Mouse (Mus musculus) CH12.LX (cell line): ENCODE data around the gene Osbpl6. TPM values are rescaled to one million over a fixed set of nuclear protein-coding genes. Genes with fewer than 3 reads are reported as not detected.

Experiments used
- DNase-seq: peaks from one replicate; pipeline ENCODE4 v3.0.0-alpha.2; 2013; ENCODE audit errors: extremely low read depth
- H3K27ac ChIP-seq: 2 replicates; pipeline ENCODE4 v1.5.1; 2012; ENCODE audit warnings: low read depth, mild to moderate bottlenecking, control low read depth, moderate library complexity; ENCODE audit not compliant: insufficient read depth
- H3K27me3 ChIP-seq: replicated peaks from 2 replicates; pipeline ENCODE3; 2012; ENCODE audit warnings: inconsistent platforms
- H3K36me3 ChIP-seq, 2 experiments: replicated peaks in 1 of 2; 2 replicates each; pipeline versions ENCODE3 to v1.6.1; 2012; ENCODE audit warnings: inconsistent platforms in 1 of 2, low read length in 1 of 2, mild to moderate bottlenecking in 1 of 2, mixed read lengths in 1 of 2, moderate library complexity in 1 of 2; ENCODE audit not compliant: control insufficient read depth in 1 of 2, insufficient read depth in 1 of 2
- H3K4me1 ChIP-seq, 2 experiments: 2 replicates each; pipeline ENCODE4 v1.6.1; 2012; ENCODE audit warnings: inconsistent platforms in 1 of 2, moderate library complexity in 1 of 2; ENCODE audit not compliant: insufficient read depth in 2 of 2, control insufficient read depth in 1 of 2
- H3K4me2 ChIP-seq: 2 replicates; pipeline ENCODE4 v1.6.1; 2012; ENCODE audit warnings: low read depth, mild to moderate bottlenecking, control low read depth; ENCODE audit not compliant: poor library complexity, insufficient read depth, severe bottlenecking
- H3K4me3 ChIP-seq, 3 experiments: fragments of 150-350 bp in 1 of 3; sonication (generic) in 1 of 3; replicated peaks in 1 of 3; 2 replicates each; pipeline versions ENCODE3 to v1.5.1; 2011 to 2012; ENCODE audit warnings: low read depth in 2 of 3, low read length in 2 of 3, mild to moderate bottlenecking in 2 of 3, moderate library complexity in 2 of 3, control low read depth in 1 of 3, improper control_type of control experiment in 1 of 3, inconsistent platforms in 1 of 3, mixed read lengths in 1 of 3; ENCODE audit not compliant: poor library complexity in 1 of 3
- H3K79me2 ChIP-seq: replicated peaks from 2 replicates; pipeline ENCODE4 v1.6.1; 2012; ENCODE audit warnings: mild to moderate bottlenecking, moderate library complexity; ENCODE audit not compliant: control insufficient read depth, poor library complexity, insufficient read depth, severe bottlenecking; ENCODE audit errors: extremely low read depth
- H3K9ac ChIP-seq: 2 replicates; pipeline ENCODE4 v1.6.1; 2012; ENCODE audit warnings: low read depth, mild to moderate bottlenecking, control low read depth, moderate library complexity; ENCODE audit not compliant: insufficient read depth
- H3K9me3 ChIP-seq: replicated peaks from 2 replicates; pipeline ENCODE3; 2012; ENCODE audit warnings: low read length, inconsistent platforms, mixed read lengths
- CHD1 ChIP-seq: IDR thresholded peaks from 2 replicates; pipeline ENCODE4 v1.6.1; 2012; ENCODE audit warnings: low read depth, low read length, improper control_type of control experiment, inconsistent platforms
- CHD2 ChIP-seq: IDR thresholded peaks from 2 replicates; pipeline ENCODE4 v1.6.1; 2011; ENCODE audit warnings: low read length, improper control_type of control experiment
- CTCF ChIP-seq, 2 experiments: IDR thresholded peaks in 1 of 2; conservative IDR thresholded peaks in 1 of 2; 2 replicates each; pipeline ENCODE4 v1.5.1; 2011 to 2012; ENCODE audit warnings: low read depth in 2 of 2, low read length in 2 of 2, improper control_type of control experiment in 1 of 2, inconsistent platforms in 1 of 2, mild to moderate bottlenecking in 1 of 2, moderate library complexity in 1 of 2
- E2F4 ChIP-seq: IDR thresholded peaks from 2 replicates; pipeline ENCODE4 v1.6.1; 2011; ENCODE audit warnings: low read depth, low read length, improper control_type of control experiment; ENCODE audit not compliant: insufficient replicate concordance
- ELF1 ChIP-seq: IDR thresholded peaks from 2 replicates; pipeline ENCODE4 v1.6.1; 2014; ENCODE audit warnings: low read depth, mild to moderate bottlenecking, inconsistent platforms, low read length, improper control_type of control experiment
- GABPA ChIP-seq: IDR thresholded peaks from 2 replicates; pipeline ENCODE4 v1.6.1; 2012; ENCODE audit warnings: low read depth, low read length, improper control_type of control experiment, inconsistent platforms; ENCODE audit not compliant: insufficient replicate concordance
- IRF4 ChIP-seq: IDR thresholded peaks from 2 replicates; pipeline ENCODE4 v1.6.1; 2014; ENCODE audit warnings: low read depth, mild to moderate bottlenecking, inconsistent platforms, low read length, improper control_type of control experiment
- MAFK ChIP-seq: IDR thresholded peaks from 2 replicates; pipeline ENCODE4 v1.6.1; 2011; ENCODE audit warnings: low read length, improper control_type of control experiment; ENCODE audit not compliant: insufficient replicate concordance
- MAX ChIP-seq: IDR thresholded peaks from 2 replicates; pipeline ENCODE4 v1.6.1; 2011; ENCODE audit warnings: low read length, improper control_type of control experiment
- MXI1 ChIP-seq: IDR thresholded peaks from 2 replicates; pipeline ENCODE4 v1.6.1; 2011; ENCODE audit warnings: mild to moderate bottlenecking, low read depth, low read length, improper control_type of control experiment
- MYC ChIP-seq: IDR thresholded peaks from 2 replicates; pipeline ENCODE4 v1.6.1; 2011; ENCODE audit warnings: low read depth, mild to moderate bottlenecking, improper control_type of control experiment, low read length
- NELFE ChIP-seq: IDR thresholded peaks from 2 replicates; pipeline ENCODE4 v1.6.1; 2011; ENCODE audit warnings: low read depth, low read length, improper control_type of control experiment
- PAX5 ChIP-seq: IDR thresholded peaks from 2 replicates; pipeline ENCODE4 v1.6.1; 2012; ENCODE audit warnings: low read length, inconsistent platforms, mixed read lengths
- POLR2A ChIP-seq: IDR thresholded peaks from 2 replicates; pipeline ENCODE4 v1.6.1; 2011; ENCODE audit warnings: low read depth, mild to moderate bottlenecking, improper control_type of control experiment, low read length
- POLR2AphosphoS2 ChIP-seq: IDR thresholded peaks from 2 replicates; pipeline ENCODE4 v1.6.1; 2011; ENCODE audit warnings: low read depth, low read length, improper control_type of control experiment
- RAD21 ChIP-seq: IDR thresholded peaks from 2 replicates; pipeline ENCODE4 v1.6.1; 2011; ENCODE audit warnings: low read depth, mild to moderate bottlenecking, low read length, improper control_type of control experiment, moderate library complexity
- RCOR1 ChIP-seq: conservative IDR thresholded peaks from 2 replicates; pipeline ENCODE4 v1.6.1; 2012; ENCODE audit warnings: low read depth, mild to moderate bottlenecking, inconsistent platforms, low read length, improper control_type of control experiment
- TCF12 ChIP-seq: IDR thresholded peaks from 2 replicates; pipeline ENCODE4 v1.6.1; 2014; ENCODE audit warnings: low read depth, mild to moderate bottlenecking, inconsistent platforms, low read length, improper control_type of control experiment
- UBTF ChIP-seq: IDR thresholded peaks from 2 replicates; pipeline ENCODE4 v1.6.1; 2012; ENCODE audit warnings: low read depth, mild to moderate bottlenecking, inconsistent platforms, low read length, improper control_type of control experiment, moderate library complexity
- USF1 ChIP-seq: IDR thresholded peaks from 2 replicates; pipeline ENCODE4 v1.6.1; 2014; ENCODE audit warnings: low read depth, mild to moderate bottlenecking, inconsistent platforms, low read length, improper control_type of control experiment
- USF2 ChIP-seq: conservative IDR thresholded peaks from 2 replicates; pipeline ENCODE4 v1.6.1; 2011; ENCODE audit warnings: low read depth, low read length, improper control_type of control experiment
- ZC3H11A ChIP-seq: IDR thresholded peaks from 2 replicates; pipeline ENCODE4 v1.6.1; 2012; ENCODE audit warnings: low read depth, mild to moderate bottlenecking, inconsistent platforms, low read length, improper control_type of control experiment
- dilution Hi-C: fragments of 300-500 bp; cut with MboI; formaldehyde crosslinking; loops from 2 replicates; pipeline ENCODE4 v1.14.3; 2020; ENCODE audit warnings: low sequenced_read_pairs; ENCODE audit not compliant: extremely low pct_unique_long_range_greater_than_20kb, extremely low pct_ligation_motif_present
- in situ Hi-C: fragments of 300-500 bp; cut with MboI; formaldehyde crosslinking; loops from 3 replicates; pipeline ENCODE4 v1.14.3; 2019; ENCODE audit warnings: low sequenced_read_pairs, low pct_ligation_motif_present, low pct_unique_long_range_greater_than_20kb, mixed read lengths
- polyA plus RNA-seq: library from polyadenylated mRNA; unstranded; fragments of >175 nt; gene quantifications from 2 replicates; pipeline ENCODE4 v1.2.1, GENCODE M21; 2012; ENCODE audit warnings: low read depth; ENCODE audit not compliant: insufficient read length
- total RNA-seq, 2 experiments: library from RNA; depleted of rRNA; stranded (reverse); fragments of 300-350 nt in 1 of 2; fragments of >200 nt in 1 of 2; gene quantifications; 2 replicates each; pipeline ENCODE4 v1.2.3; 2012 to 2014

Osbpl6 gene
- total and polyA plus RNA-seq, 3 experiments: 0.19 to 0.60 (median 0.38) TPM

GRCm38 (mm10) chr2:76610326-76611104, 204.2 kb downstream of the Osbpl6 start:
- Histone ChIP-seq H3K4me1 (no peaks in the 10 kb centered on the region), H3K36me3 (no peaks in the 10 kb centered on the region), H3K9ac (no peak overlapping the region), H3K9me3 (no peaks in the 10 kb centered on the region), H3K4me3 (no peak overlapping the region), H3K79me2 (no peaks in the 10 kb centered on the region), H3K27me3 (no peaks in the 10 kb centered on the region), H3K4me2 (no peak overlapping the region), H3K27ac (no peak overlapping the region)
- TF ChIP-seq E2F4 (no peak), CHD1 (no peak), CHD2 (no peak), POLR2AphosphoS2 (no peak), IRF4 (no peak), CTCF (conservative IDR thresholded peaks at IDR 0.05 in 1 of 2, IDR thresholded peaks at IDR 0.05 in 1 of 2; ENCODE audit: low read depth in 2 of 2, low read length in 2 of 2) (no peak), PAX5 (no peak), GABPA (no peak), MXI1 (no peak), USF1 (no peak), MAFK (no peak), USF2 (no peak), NELFE (no peak), ELF1 (no peak), MYC (no peak), RCOR1 (no peak), POLR2A (no peak), UBTF (no peak)
- dilution Hi-C loops: no loop called here
- DNase-seq: no peak
- in situ Hi-C loops: no loop called here

GRCm38 (mm10) chr2:76611996-76612395, 205.7 kb downstream of the Osbpl6 start:
- Histone ChIP-seq H3K9ac (no peak overlapping the region), H3K4me1 (no peaks in the 10 kb centered on the region), H3K4me3 (no peak overlapping the region), H3K36me3 (no peaks in the 10 kb centered on the region), H3K79me2 (no peaks in the 10 kb centered on the region), H3K27me3 (no peaks in the 10 kb centered on the region), H3K4me2 (no peak overlapping the region), H3K9me3 (no peaks in the 10 kb centered on the region), H3K27ac (no peak overlapping the region)
- in situ Hi-C loops: no loop called here
- dilution Hi-C loops: no loop called here
- no peak for DNase-seq
- TF ChIP-seq RAD21 (no peak), MXI1 (no peak), PAX5 (no peak), MAX (no peak), NELFE (no peak), TCF12 (no peak), ZC3H11A (no peak), E2F4 (no peak)
